Mouse (Mus musculus) lung, embryonic 16.5 days (tissue): Measurements from ENCODE around the gene Amd1. TPM values are rescaled to one million over a fixed set of nuclear protein-coding genes. Genes with fewer than 3 reads are reported as not detected.

Source experiments
- ATAC-seq: fragments of 200-750 bp; cut with Nextera tagmentation; 2 replicates; pipeline ENCODE4 v1.8.0; 2017; ENCODE audit warnings: low read depth, mild to moderate bottlenecking, moderate library complexity
- H3K27ac ChIP-seq: fragments of 300-500 bp; sonication (generic); 2 replicates; pipeline ENCODE4 v1.5.1; 2014; ENCODE audit warnings: mild to moderate bottlenecking, control low read depth, low read length
- H3K27me3 ChIP-seq: fragments of 300-500 bp; sonication (generic); 2 replicates; pipeline ENCODE4 v1.6.1; 2014; ENCODE audit warnings: low read depth, low read length, mixed read lengths; ENCODE audit not compliant: control insufficient read depth, insufficient read depth
- H3K36me3 ChIP-seq: fragments of 300-500 bp; sonication (generic); 2 replicates; pipeline ENCODE4 v1.6.1; 2014; ENCODE audit warnings: low read length; ENCODE audit not compliant: control insufficient read depth, insufficient read depth
- H3K4me1 ChIP-seq: fragments of 300-500 bp; sonication (generic); replicated peaks from 2 replicates; pipeline ENCODE4 v1.6.1; 2014; ENCODE audit warnings: low read length, mixed read lengths; ENCODE audit not compliant: control insufficient read depth, insufficient read depth
- H3K4me2 ChIP-seq: fragments of 300-500 bp; sonication (generic); 2 replicates; pipeline ENCODE4 v1.6.1; 2014; ENCODE audit warnings: low read depth, low read length, control low read depth
- H3K4me3 ChIP-seq: fragments of 300-500 bp; sonication (generic); 2 replicates; pipeline ENCODE4 v1.5.1; 2014; ENCODE audit warnings: mild to moderate bottlenecking, low read length, control low read depth
- H3K9ac ChIP-seq: fragments of 300-500 bp; sonication (generic); 2 replicates; pipeline ENCODE4 v1.6.1; 2014; ENCODE audit warnings: low read length, control low read depth
- H3K9me3 ChIP-seq: fragments of 300-500 bp; sonication (generic); 2 replicates; pipeline ENCODE4 v1.6.1; 2016; ENCODE audit warnings: low read length; ENCODE audit not compliant: control insufficient read depth
- WGBS: fragments of 180-500 bp; shearing (Covaris S2); extraction: QIAGEN DNeasy Blood & Tissue Kit; methylation state at CpG from one replicate; pipeline ENCODE4 v1.1.7; 2014; 5-methylcytosine and 5-hydroxymethylcytosine counted together
- polyA plus RNA-seq: library from polyadenylated mRNA; unstranded; fragments of >200 nt; fragmentation: Nextera tagmentation; extraction: Ambion mirVana; gene quantifications from 2 replicates; pipeline ENCODE4 v1.2.1, GENCODE M21; 2015

The Amd1 gene
- polyA plus RNA-seq, 1 experiment from 2014 or later, result 53.2 TPM

DNA sequence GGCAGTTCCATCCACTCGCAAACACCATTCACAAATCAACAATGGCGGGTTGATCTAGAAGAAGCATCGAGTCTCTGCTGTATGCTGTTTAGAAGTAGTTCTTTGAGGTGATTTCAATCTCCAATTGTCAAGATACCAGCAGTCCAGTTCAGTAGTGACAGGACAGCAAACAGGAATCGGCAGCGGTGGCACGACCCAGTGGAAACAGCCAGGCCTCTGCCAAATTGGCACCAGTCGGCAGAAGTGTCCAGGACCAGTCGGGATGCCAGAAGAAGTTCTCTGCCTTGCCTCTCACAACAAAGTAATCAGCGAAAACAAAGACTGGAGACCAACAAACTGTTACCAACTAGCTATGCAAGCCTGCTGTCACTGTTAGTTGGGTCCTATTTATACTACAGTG lies 18.4 kb downstream of the Amd1 start:
- no peaks in the 10 kb centered on the region for H3K4me1 ChIP-seq
- H3K27ac ChIP-seq, result no peak overlapping the region
- no peak for ATAC-seq
- no peak overlapping the region for H3K9ac ChIP-seq
- no peaks in the 10 kb centered on the region for H3K27me3 ChIP-seq
- H3K36me3 ChIP-seq, result peaks cover 10% of the 10 kb centered on the region
- H3K4me2 ChIP-seq, result no peak overlapping the region
- H3K9me3 ChIP-seq, result no peaks in the 10 kb centered on the region
- no peak overlapping the region for H3K4me3 ChIP-seq
- WGBS, result 91% methylated on average over 9 of the region's 9 CpGs

- H3K36me3 ChIP-seq, result peaks cover 8% of the 10 kb centered on the region
- H3K27ac ChIP-seq, result no peak overlapping the region
- WGBS, result 91% methylated on average over 2 of the region's 2 CpGs
- no peak overlapping the region for H3K4me2 ChIP-seq
- H3K27me3 ChIP-seq, result no peaks in the 10 kb centered on the region
- no peak overlapping the region for H3K4me3 ChIP-seq
- H3K9ac ChIP-seq, result no peak overlapping the region
- no peaks in the 10 kb centered on the region; the same call in 1 of the 2 replicates for H3K4me1 ChIP-seq
- no peaks in the 10 kb centered on the region for H3K9me3 ChIP-seq
- ATAC-seq, result no peak
Measured at GRCm38 (mm10) chr10:40281565-40281964, 20.4 kb downstream of the Amd1 start.

- H3K36me3 ChIP-seq, result no peaks in the 10 kb centered on the region
- H3K4me3 ChIP-seq, result no peak overlapping the region
- H3K9me3 ChIP-seq, result no peaks in the 10 kb centered on the region
- H3K4me1 ChIP-seq, result no peaks in the 10 kb centered on the region; the same call in 1 of the 2 replicates
- no peak overlapping the region for H3K4me2 ChIP-seq
- H3K27ac ChIP-seq, result no peak overlapping the region; the same call in 1 of the 2 replicates
- 39% methylated on average over 5 of the region's 5 CpGs for WGBS
- ATAC-seq, result peak; percentile 65; the same call in 1 of the 2 replicates
- H3K27me3 ChIP-seq, result no peaks in the 10 kb centered on the region
- H3K9ac ChIP-seq, result no peak overlapping the region
Measured at GRCm38 (mm10) chr10:40278317-40278716, 23.7 kb downstream of the Amd1 start.

- Histone ChIP-seq H3K4me1 (no peaks in the 10 kb centered on the region; the same call in 1 of the 2 replicates), H3K27me3 (no peaks in the 10 kb centered on the region), H3K4me3 (no peak overlapping the region), H3K27ac (no peak overlapping the region), H3K4me2 (no peak overlapping the region), H3K9ac (no peak overlapping the region), H3K9me3 (no peaks in the 10 kb centered on the region), H3K36me3 (no peaks in the 10 kb centered on the region)
- 54% methylated on average over 7 of the region's 7 CpGs for WGBS
- ATAC-seq, result no peak
Measured at GRCm38 (mm10) chr10:40275991-40276390, 26.0 kb downstream of the Amd1 start.

GRCm38 (mm10) chr10:40273938-40274337 lies 28.0 kb downstream of the Amd1 start:
- WGBS, result 68% methylated on average over 5 of the region's 5 CpGs
- Histone ChIP-seq H3K36me3 (no peaks in the 10 kb centered on the region), H3K27ac (no peak overlapping the region), H3K9ac (no peak overlapping the region), H3K4me3 (no peak overlapping the region), H3K4me1 (no peaks in the 10 kb centered on the region; the same call in 1 of the 2 replicates), H3K4me2 (no peak overlapping the region), H3K9me3 (no peaks in the 10 kb centered on the region), H3K27me3 (no peaks in the 10 kb centered on the region)
- ATAC-seq, result no peak

- no peak overlapping the region for H3K9ac ChIP-seq
- no peaks in the 10 kb centered on the region for H3K36me3 ChIP-seq
- H3K9me3 ChIP-seq, result no peaks in the 10 kb centered on the region
- 84% methylated on average over 3 of the region's 3 CpGs for WGBS
- no peaks in the 10 kb centered on the region for H3K4me1 ChIP-seq
- H3K27me3 ChIP-seq, result no peaks in the 10 kb centered on the region
- no peak overlapping the region for H3K4me2 ChIP-seq
- H3K4me3 ChIP-seq, result no peak overlapping the region
- no peak overlapping the region for H3K27ac ChIP-seq
- no peak for ATAC-seq
Measured at GRCm38 (mm10) chr10:40271216-40271615, 30.8 kb downstream of the Amd1 start.

DNA sequence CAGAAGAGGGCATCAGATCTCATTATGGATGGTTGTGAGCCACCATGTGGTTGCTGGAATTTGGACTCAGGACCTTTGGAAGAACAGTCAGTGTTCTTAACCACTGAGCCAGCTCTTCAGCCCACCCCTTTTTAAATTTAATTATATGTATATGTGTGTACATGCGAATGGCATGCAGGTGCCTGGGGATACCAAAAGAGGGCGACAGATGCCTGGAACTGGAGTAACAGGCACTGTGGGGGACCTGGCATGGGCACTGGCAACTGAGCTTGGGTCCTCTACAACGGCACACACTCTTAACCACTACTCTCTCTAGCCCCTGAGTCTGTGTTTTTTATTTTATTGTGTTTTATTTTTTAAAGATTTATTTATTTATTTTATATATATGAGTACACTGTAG lies 37.1 kb downstream of the Amd1 start:
- no peak overlapping the region for H3K4me2 ChIP-seq

DNA sequence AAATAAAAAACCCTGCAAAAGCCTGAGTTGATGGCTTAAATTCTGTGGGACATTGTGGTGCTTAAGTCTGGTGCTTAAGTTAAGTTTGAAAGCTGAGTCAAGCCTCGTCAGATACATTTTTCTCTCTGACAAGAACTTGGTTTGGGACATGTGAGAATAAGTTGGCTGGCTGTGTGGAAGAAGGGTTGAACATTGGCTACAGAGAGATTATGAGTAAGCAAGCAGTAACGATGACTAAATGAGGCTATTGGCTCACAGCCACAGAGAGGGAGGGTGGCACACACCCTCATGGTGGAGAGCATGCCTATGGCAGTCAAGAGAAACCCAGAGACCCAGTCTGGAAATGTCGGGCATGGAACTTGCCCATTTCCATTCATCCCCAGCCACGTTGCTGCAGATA lies 38.3 kb downstream of the Amd1 start:
- H3K4me3 ChIP-seq, result no peak overlapping the region
- ATAC-seq, result no peak

More for the DNA sequence above, 37.1 kb downstream of the Amd1 start:
- Histone ChIP-seq H3K27me3 (no peaks in the 10 kb centered on the region), H3K4me3 (no peak overlapping the region), H3K9ac (no peak overlapping the region), H3K4me1 (no peaks in the 10 kb centered on the region), H3K9me3 (no peaks in the 10 kb centered on the region), H3K36me3 (no peaks in the 10 kb centered on the region), H3K27ac (no peak overlapping the region)
- no peak for ATAC-seq
- 81% methylated on average over 3 of the region's 3 CpGs for WGBS

GRCm38 (mm10) chr10:40262200-40262599 lies 39.8 kb downstream of the Amd1 start:
- no peak overlapping the region for H3K27ac ChIP-seq
- no peaks in the 10 kb centered on the region for H3K36me3 ChIP-seq
- no peak for ATAC-seq
- H3K9ac ChIP-seq, result no peak overlapping the region
- no peaks in the 10 kb centered on the region for H3K9me3 ChIP-seq
- no peak overlapping the region for H3K4me2 ChIP-seq
- no peaks in the 10 kb centered on the region for H3K27me3 ChIP-seq
- WGBS, result 80% methylated on average over 6 of the region's 6 CpGs
- H3K4me1 ChIP-seq, result no peaks in the 10 kb centered on the region
- H3K4me3 ChIP-seq, result no peak overlapping the region

More for the DNA sequence above, 38.3 kb downstream of the Amd1 start:
- Histone ChIP-seq H3K9ac (no peak overlapping the region), H3K27ac (no peak overlapping the region), H3K36me3 (no peaks in the 10 kb centered on the region), H3K27me3 (no peaks in the 10 kb centered on the region), H3K4me1 (no peaks in the 10 kb centered on the region), H3K9me3 (no peaks in the 10 kb centered on the region), H3K4me2 (no peak overlapping the region)
- 80% methylated on average over 4 of the region's 4 CpGs for WGBS

DNA sequence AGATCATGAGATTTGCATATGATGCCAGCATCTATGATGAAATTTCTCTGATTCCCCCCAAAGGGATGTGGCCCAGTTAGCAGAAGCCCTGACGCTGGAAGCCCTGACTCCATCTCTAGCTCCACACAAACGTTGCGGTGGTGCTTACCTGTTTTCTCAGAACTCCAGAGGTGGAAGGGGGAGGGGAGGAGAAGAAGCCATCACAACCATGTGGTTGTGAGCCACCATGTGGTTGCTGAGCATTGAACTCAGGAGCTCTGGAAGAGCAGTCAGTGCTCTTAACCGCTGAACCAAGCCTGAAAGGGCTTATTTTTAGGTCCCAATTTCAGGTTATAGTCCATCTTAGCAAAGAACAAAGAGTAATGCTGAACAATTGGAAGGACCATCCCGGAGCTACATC lies 41.7 kb downstream of the Amd1 start:
- 55% methylated on average over 5 of the region's 5 CpGs for WGBS
- no peak overlapping the region for H3K4me2 ChIP-seq
- H3K9me3 ChIP-seq, result no peaks in the 10 kb centered on the region
- no peak overlapping the region for H3K27ac ChIP-seq
- no peaks in the 10 kb centered on the region for H3K36me3 ChIP-seq
- H3K9ac ChIP-seq, result no peak overlapping the region
- no peak for ATAC-seq
- H3K27me3 ChIP-seq, result no peaks in the 10 kb centered on the region
- H3K4me1 ChIP-seq, result peaks cover 5% of the 10 kb centered on the region; the same call in 1 of the 2 replicates
- H3K4me3 ChIP-seq, result no peak overlapping the region
